Mouse (Mus musculus) effector memory CD4-positive, alpha-beta T cell, adult 7 months (primary cell): Measurements from ENCODE around the gene Il17f. TPM values are rescaled to one million over a fixed set of nuclear protein-coding genes. Genes with fewer than 3 reads are reported as not detected.

ENCODE experiments used
- polyA plus RNA-seq: library from polyadenylated mRNA; unstranded; fragments of 100-300 nt; shearing (Covaris generic); gene quantifications from one replicate; pipeline ENCODE4 v1.2.1, GENCODE M21; 2017

The Il17f gene
- polyA plus RNA-seq: 0.69 TPM

GRCm38 (mm10) chr1:20790517-20790916, at the start of gene Il17f:
Gene Il17f (minus strand): TSS chr1:20790617.

DNA sequence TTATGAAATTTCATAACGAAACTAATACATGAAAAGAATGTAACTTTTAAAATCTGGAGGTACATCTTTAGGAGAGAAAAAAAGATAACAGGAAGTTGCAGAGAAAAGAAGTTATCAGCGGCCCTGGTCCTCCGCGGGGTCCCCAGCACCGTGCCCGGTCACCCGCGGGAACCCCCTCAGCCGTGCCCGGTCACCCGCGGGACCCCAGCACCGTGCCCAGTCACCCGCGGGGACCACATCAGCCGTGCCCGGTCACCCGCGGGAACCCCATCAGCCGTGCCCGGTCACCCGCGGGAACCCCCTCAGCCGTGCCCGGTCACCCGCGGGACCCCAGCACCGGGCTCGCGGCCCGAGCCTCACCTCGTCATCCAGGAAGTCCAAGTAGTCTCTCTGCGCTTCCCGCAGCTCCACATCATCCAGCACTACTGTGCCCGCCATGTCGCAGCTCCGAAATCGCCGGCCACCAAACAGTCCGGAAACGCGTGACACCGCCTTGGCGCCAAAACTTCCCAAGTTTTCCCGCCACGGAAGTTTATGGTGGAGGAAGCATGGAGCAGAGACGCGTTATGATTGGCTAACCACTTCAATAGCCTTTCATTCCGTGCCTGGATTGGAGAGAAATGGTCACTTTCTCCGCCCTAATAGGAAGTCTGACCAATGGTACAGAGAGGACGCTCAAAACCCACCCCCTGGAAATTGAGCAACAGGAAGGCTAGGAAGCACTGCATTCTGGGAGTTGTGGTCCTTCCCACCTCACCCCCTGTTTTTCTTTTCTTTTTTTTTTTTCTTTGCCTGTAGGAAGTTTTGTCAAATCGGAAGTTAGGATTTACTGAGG, 29.6 kb upstream of the Il17f start, which contains the start of gene Mcm3:
Gene Mcm3 (minus strand): TSS at position 542 of the 835 bp plus-strand sequence.

DNA sequence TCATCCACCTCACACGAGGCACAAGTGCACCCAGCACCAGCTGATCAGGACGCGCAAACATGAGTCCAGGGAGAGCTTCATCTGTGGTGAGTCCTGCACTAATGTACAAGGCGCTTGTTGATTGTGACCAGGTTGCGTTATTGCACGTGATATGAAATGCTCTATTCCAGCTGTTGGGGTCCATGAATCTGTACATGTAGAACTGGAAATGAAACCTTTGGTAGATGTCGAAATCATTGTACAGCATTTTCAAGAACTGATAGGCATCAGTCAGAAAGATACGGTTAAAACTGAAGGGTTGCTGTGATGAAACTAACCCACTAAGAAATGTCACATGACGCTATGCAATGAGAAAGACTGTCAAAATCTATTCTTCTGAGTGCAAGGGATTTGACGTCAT, 59.5 kb downstream of the Il17f start, which contains the start of gene Il17a:
Gene Il17a (plus strand): TSS at position 3 of the 400 bp plus-strand sequence.

Other genes starting within 250 kb of the Il17f start
- gene Pkhd1, start 172.6 kb downstream of the Il17f start, polyA plus RNA-seq: 0.15 TPM
- gene Il17a, start 59.7 kb downstream of the Il17f start, polyA plus RNA-seq: not detected
- 42.6 TPM for gene Mcm3, start 29.7 kb upstream of the Il17f start, polyA plus RNA-seq
- gene Paqr8, start 100.0 kb upstream of the Il17f start, polyA plus RNA-seq: 1.5 TPM
- not detected for gene Efhc1, start 161.0 kb upstream of the Il17f start, polyA plus RNA-seq